Mouse (Mus musculus): ENCODE measurements around the gene Prl7a1. TPM values are rescaled to one million over a fixed set of nuclear protein-coding genes. Genes with fewer than 3 reads are reported as not detected.

The Prl7a1 gene
- not detected in 2 replicates for polyA plus RNA-seq (2015; fragmentation: Nextera tagmentation; extraction: Ambion mirVana)

DNA sequence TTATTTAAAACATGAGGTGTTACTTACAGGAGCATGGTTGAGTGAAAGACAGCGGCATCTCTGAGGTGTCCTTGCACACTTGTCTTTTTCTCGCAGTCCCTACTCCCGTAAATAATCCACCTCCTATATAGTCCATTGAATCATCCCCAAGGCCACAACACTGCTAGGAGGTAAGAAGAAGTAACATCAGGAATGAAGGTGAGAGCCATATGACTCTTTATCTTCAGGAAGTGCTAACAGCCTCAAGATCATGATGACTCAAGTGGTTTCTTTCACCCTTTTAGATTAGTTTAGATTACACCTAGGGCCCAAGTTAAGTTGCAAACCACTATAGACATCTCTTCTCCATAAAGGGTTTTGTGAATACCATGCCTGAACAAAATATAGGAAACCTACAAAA lies at the start of gene Prl7a1:
Prl7a1 (minus strand) TSS at position 101 of the 400 bp plus-strand sequence.

DNA sequence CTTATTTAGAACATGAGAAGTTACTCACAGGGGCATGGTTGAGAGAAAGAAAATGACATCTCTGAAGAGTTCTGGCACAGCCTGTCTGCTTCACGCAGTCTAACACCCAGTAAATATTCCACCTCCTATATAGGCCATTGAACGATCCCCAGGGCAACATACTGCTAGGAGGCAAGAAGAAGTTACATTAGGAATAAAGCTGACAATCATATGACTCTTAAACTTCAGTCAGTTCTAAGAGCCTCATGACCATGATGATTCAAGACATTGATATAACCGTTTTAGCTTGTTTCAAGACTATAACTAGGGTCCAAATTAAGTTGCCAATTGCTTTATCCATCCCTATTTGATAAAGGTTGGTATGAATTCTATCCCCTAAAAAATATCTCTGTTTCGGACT lies 25.6 kb upstream of the Prl7a1 start, which contains the start of gene Prl7a2:
Prl7a2 (minus strand) TSS at position 101 of the 400 bp plus-strand sequence.

DNA sequence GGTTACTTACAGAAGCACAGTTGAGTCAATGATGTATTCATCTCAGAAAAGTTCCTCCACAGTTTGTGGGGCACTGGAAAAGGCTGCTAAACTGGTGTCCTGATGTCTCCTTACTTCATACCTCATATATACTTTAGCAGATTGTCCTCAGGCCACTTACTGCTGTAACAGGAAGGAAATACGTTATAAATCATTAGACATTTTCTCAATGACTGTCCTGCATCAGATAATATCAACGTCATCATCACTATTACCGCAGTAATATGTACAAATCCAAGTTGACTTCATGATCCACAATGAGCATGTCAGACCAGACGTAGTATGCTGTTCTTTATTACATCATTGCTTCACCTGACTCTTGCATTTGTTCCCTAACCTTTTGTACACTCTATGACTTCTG lies 31.8 kb downstream of the Prl7a1 start, which contains the start of gene Prl7b1:
Prl7b1 (minus strand) TSS at position 101 of the 400 bp plus-strand sequence.

Other genes with a start within 250 kb of the Prl7a1 start
- not detected in 2 replicates for gene Prl8a6, start 203.8 kb downstream of the Prl7a1 start, polyA plus RNA-seq (2015; fragmentation: Nextera tagmentation; extraction: Ambion mirVana)
- not detected in 2 replicates for gene Prl8a8, start 129.3 kb downstream of the Prl7a1 start, polyA plus RNA-seq (2015; fragmentation: Nextera tagmentation; extraction: Ambion mirVana)
- not detected in 2 replicates for gene Prl8a9, start 77.9 kb downstream of the Prl7a1 start, polyA plus RNA-seq (2015; fragmentation: Nextera tagmentation; extraction: Ambion mirVana)
- gene Prl8a1, start 60.3 kb downstream of the Prl7a1 start, polyA plus RNA-seq (2015; fragmentation: Nextera tagmentation; extraction: Ambion mirVana): not detected in 2 replicates
- not detected in 2 replicates for gene Prl7b1, start 31.9 kb downstream of the Prl7a1 start, polyA plus RNA-seq (2015; fragmentation: Nextera tagmentation; extraction: Ambion mirVana)
- gene Prl7a2, start 25.5 kb upstream of the Prl7a1 start, polyA plus RNA-seq (2015; fragmentation: Nextera tagmentation; extraction: Ambion mirVana): not detected in 2 replicates
- not detected in 2 replicates for gene Prl7d1, start 74.2 kb upstream of the Prl7a1 start, polyA plus RNA-seq (2015; fragmentation: Nextera tagmentation; extraction: Ambion mirVana)
- not detected in 2 replicates for gene Prl7c1, start 138.3 kb upstream of the Prl7a1 start, polyA plus RNA-seq (2015; fragmentation: Nextera tagmentation; extraction: Ambion mirVana)
- not detected in 2 replicates for gene Prl2a1, start 159.2 kb upstream of the Prl7a1 start, polyA plus RNA-seq (2015; fragmentation: Nextera tagmentation; extraction: Ambion mirVana)
- not detected in 2 replicates for gene Prl2c1, start 206.8 kb upstream of the Prl7a1 start, polyA plus RNA-seq (2015; fragmentation: Nextera tagmentation; extraction: Ambion mirVana)

Measured in skeletal muscle tissue, postnatal 0 days (tissue).